Mouse (Mus musculus) forebrain, embryonic 11.5 days (tissue): Measurements from ENCODE around the gene Gm12830. TPM values are rescaled to one million over a fixed set of nuclear protein-coding genes. Genes with fewer than 3 reads are reported as not detected.
A peak's percentile ranks its signal among the peaks of the same experiment; 100 is the strongest.

Source experiments
- ATAC-seq: fragments of 200-750 bp; cut with Nextera tagmentation; replicated peaks from 2 replicates; pipeline ENCODE4 v1.8.0; 2017; ENCODE audit warnings: moderate TSS enrichment; ENCODE audit not compliant: low FRiP score
- DNase-seq: peaks from one replicate; pipeline ENCODE4 v3.0.0-alpha.2; 2017; ENCODE audit warnings: low spot score
- H3K27ac ChIP-seq: fragments of 300-500 bp; sonication (generic); 2 replicates; pipeline ENCODE4 v1.5.1; 2014; ENCODE audit warnings: low read depth, low read length
- H3K27me3 ChIP-seq: fragments of 300-500 bp; sonication (generic); 2 replicates; pipeline ENCODE4 v1.6.1; 2014; ENCODE audit warnings: mild to moderate bottlenecking, low read length, mixed read lengths; ENCODE audit not compliant: control insufficient read depth, insufficient read depth
- H3K36me3 ChIP-seq: fragments of 300-500 bp; sonication (generic); 2 replicates; pipeline ENCODE4 v1.6.1; 2014; ENCODE audit warnings: mild to moderate bottlenecking, low read length, moderate library complexity, mixed read lengths; ENCODE audit not compliant: control insufficient read depth, insufficient read depth
- H3K4me1 ChIP-seq: fragments of 300-500 bp; sonication (generic); replicated peaks from 2 replicates; pipeline ENCODE4 v1.6.1; 2014; ENCODE audit warnings: low read length, mixed read lengths; ENCODE audit not compliant: control insufficient read depth, insufficient read depth
- H3K4me2 ChIP-seq: fragments of 300-500 bp; sonication (generic); 2 replicates; pipeline ENCODE4 v1.6.1; 2014; ENCODE audit warnings: low read depth, mild to moderate bottlenecking, low read length, moderate library complexity, mixed read lengths; ENCODE audit not compliant: severe bottlenecking
- H3K4me3 ChIP-seq: fragments of 300-500 bp; sonication (generic); 2 replicates; pipeline ENCODE4 v1.5.1; 2014; ENCODE audit warnings: low read depth, low read length
- H3K9ac ChIP-seq: fragments of 300-500 bp; sonication (generic); 2 replicates; pipeline ENCODE4 v1.6.1; 2014; ENCODE audit warnings: low read length
- H3K9me3 ChIP-seq: fragments of 300-500 bp; sonication (generic); 2 replicates; pipeline ENCODE4 v1.6.1; 2016; ENCODE audit warnings: low read length, mixed read lengths; ENCODE audit not compliant: control insufficient read depth
- WGBS: fragments of 180-500 bp; shearing (Covaris S2); extraction: QIAGEN DNeasy Blood & Tissue Kit; methylation state at CpG from one replicate; pipeline ENCODE4 v1.1.7; 2014; 5-methylcytosine and 5-hydroxymethylcytosine counted together
- polyA plus RNA-seq: library from polyadenylated mRNA; unstranded; fragments of >200 nt; fragmentation: Nextera tagmentation; extraction: Ambion mirVana; gene quantifications from 2 replicates; pipeline ENCODE4 v1.2.1, GENCODE M21; 2014

Gene Gm12830
- polyA plus RNA-seq, 1 experiment from 2014 or later: not detected

DNA sequence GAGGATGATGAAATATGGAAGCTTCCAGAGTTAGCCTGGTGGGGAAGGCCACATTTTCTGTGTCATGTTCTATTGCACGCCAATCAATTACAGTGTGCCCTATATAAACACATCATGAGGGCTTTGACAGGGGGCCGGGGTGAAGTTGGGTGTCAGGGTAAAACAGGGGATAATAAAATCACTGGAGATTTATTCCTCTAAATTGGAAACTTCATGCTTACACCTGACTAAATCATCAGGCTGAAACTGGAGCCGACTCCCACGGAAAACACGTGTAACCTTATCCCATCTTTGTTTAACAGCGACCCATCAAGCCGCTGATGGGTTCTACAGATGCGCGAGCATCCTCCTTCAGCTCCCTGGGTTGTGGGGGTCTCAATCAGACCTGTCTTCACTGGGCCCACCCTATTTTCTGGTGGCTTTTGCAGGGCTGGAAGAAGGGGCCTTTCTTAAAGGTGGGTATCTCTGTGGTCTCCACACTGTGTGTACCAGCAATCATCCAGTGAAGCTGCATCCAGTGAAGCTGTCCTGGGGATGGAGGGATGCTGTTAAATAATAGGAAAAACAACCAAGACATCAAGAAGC, 19.9 kb downstream of the Gm12830 start:
- Histone ChIP-seq H3K9me3 (no peaks in the 10 kb centered on the region; the same call in 1 of the 2 replicates), H3K36me3 (no peaks in the 10 kb centered on the region), H3K4me1 (peaks cover 10% of the 10 kb centered on the region; the same call in 1 of the 2 replicates), H3K27me3 (peaks cover 32% of the 10 kb centered on the region), H3K27ac (no peak overlapping the region), H3K4me2 (no peak overlapping the region), H3K4me3 (no peak overlapping the region), H3K9ac (no peak overlapping the region)
- no peak for ATAC-seq
- 54% methylated on average over 9 of the region's 9 CpGs for WGBS
- no peak for DNase-seq

DNA sequence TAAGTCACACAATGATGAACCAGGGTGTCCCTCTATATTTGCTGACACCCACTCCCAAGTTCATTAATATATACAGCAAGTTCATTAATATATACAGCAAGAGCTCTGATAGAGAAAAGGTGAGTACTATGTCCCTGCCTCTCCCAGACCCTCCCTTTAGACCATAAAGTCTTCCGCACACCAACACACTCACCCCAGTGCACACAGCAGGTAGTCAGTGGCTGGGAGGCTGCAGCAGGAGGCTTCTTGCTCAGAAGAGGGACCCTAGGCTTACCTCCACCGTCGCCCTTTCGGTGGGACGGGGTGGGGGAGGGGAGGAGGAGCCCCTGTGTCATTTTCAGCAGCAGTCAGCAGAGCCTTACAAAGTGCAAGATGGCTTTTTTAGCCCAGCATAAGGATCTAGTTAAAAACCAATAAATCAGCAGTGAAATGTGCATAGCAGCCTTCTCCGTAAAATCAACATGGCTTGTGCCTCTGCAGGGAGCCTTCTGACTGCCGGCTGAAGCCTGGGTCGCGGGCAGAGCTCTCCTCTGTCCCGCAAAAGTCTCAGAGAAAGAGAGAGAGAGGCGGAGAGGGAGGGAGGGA, 20.9 kb downstream of the Gm12830 start:
- 5% methylated on average over 9 of the region's 11 CpGs for WGBS
- no peak for ATAC-seq
- no peaks in the 10 kb centered on the region; the same call in 1 of the 2 replicates for H3K9me3 ChIP-seq

DNA sequence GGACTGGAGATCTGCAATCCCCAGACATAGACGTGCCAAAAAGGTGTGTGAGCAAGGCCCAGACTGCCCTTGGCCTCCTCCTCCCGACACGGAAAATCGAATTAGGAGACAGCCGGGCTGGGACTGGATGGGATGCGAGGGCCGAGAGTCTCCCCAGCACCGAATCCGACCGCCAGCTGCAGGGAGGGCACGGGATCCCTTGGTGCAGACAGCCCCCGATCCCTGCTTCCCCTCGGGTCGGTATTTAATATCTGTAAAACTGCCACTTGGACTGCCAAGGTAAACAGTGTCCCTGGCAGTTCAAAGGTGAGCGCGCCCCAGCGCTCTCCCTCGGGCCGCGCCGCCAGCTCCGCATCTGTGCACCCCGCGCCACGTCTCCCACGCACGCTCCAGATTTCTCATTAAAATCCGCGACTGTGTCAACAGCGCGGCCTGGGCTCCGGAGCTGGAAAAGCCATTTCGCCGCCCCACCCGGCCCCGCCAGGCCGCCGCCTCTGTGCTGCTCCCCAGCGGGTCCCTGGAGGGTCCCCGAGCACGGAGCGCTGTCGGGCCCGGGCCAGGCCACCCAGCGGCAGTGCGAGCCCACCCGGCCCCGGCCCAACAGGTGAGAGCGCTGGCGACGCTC, 21.7 kb downstream of the Gm12830 start:
- no peak overlapping the region for H3K27ac ChIP-seq
- H3K36me3 ChIP-seq: no peaks in the 10 kb centered on the region
- H3K4me3 ChIP-seq: peak overlapping the region; percentile 34
- H3K9ac ChIP-seq: peak overlapping the region; percentile 35
- H3K27me3 ChIP-seq: peaks cover 32% of the 10 kb centered on the region
- H3K9me3 ChIP-seq: no peaks in the 10 kb centered on the region; the same call in 1 of the 2 replicates
- DNase-seq: peak; percentile 63
- H3K4me1 ChIP-seq: peaks cover 10% of the 10 kb centered on the region; the same call in 1 of the 2 replicates
- H3K4me2 ChIP-seq: peak overlapping the region; percentile 71
- ATAC-seq: peak; percentile 65
- WGBS: 1% methylated on average over 51 of the region's 51 CpGs

More for the DNA sequence above, 20.9 kb downstream of the Gm12830 start:
- Histone ChIP-seq H3K9ac (no peak overlapping the region), H3K27ac (no peak overlapping the region), H3K27me3 (peaks cover 32% of the 10 kb centered on the region), H3K4me3 (no peak overlapping the region), H3K4me1 (peaks cover 10% of the 10 kb centered on the region; the same call in 1 of the 2 replicates), H3K36me3 (no peaks in the 10 kb centered on the region), H3K4me2 (no peak overlapping the region)
- no peak for DNase-seq

DNA sequence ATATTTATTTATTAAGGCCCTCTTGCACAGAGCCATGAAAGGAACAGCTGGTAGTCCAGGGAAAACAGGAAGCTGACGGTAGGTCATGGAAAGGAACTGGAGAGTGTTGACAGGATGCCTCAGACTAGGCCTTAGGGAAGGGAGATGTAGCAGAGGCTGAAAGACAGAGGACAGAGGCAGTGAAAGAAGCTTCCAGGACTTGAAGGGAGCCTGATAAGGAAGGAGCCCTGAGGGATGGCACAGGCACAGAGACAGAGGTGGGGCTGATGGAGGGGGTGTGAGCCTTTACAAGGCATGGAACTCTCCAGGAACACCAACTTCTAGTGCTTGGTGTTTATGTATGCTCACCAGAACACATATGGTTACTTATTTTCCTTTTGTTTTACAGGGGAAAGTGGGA, 23.1 kb downstream of the Gm12830 start:
- H3K36me3 ChIP-seq: no peaks in the 10 kb centered on the region
- no peak overlapping the region for H3K4me3 ChIP-seq
- peaks cover 10% of the 10 kb centered on the region; the same call in 1 of the 2 replicates for H3K4me1 ChIP-seq
- H3K4me2 ChIP-seq: no peak overlapping the region
- no peaks in the 10 kb centered on the region; the same call in 1 of the 2 replicates for H3K9me3 ChIP-seq
- no peak overlapping the region for H3K27ac ChIP-seq
- H3K27me3 ChIP-seq: peaks cover 32% of the 10 kb centered on the region
- DNase-seq: no peak
- H3K9ac ChIP-seq: no peak overlapping the region
- no peak for ATAC-seq
- WGBS: 48% methylated on average over 1 of the region's 1 CpGs

DNA sequence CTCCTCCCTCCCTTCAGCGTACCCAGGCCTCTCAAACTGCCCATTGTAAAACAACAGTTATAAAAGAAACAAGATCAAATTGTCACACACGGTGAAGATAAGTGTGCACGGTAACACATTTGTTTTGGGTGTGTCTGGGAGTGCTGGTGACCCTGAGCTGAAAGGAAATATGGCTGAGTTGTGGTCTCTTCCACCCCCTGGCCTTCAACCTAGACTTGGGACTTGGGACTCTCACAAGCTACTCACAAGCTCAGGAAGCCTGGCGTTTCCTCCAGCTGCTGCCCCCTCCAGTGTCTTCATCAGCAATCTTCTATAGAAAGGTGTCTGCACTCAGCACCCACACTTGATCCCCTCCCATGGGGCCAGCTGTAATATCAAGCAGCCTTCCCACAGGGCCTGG, 24.1 kb downstream of the Gm12830 start:
- 54% methylated on average over 4 of the region's 4 CpGs for WGBS
- H3K4me2 ChIP-seq: no peak overlapping the region
- no peak for DNase-seq
- no peak overlapping the region for H3K27ac ChIP-seq
- no peaks in the 10 kb centered on the region for H3K36me3 ChIP-seq
- ATAC-seq: no peak
- H3K4me3 ChIP-seq: no peak overlapping the region
- no peaks in the 10 kb centered on the region; the same call in 1 of the 2 replicates for H3K9me3 ChIP-seq
- peaks cover 32% of the 10 kb centered on the region for H3K27me3 ChIP-seq
- H3K9ac ChIP-seq: no peak overlapping the region
- H3K4me1 ChIP-seq: peaks cover 10% of the 10 kb centered on the region; the same call in 1 of the 2 replicates

DNA sequence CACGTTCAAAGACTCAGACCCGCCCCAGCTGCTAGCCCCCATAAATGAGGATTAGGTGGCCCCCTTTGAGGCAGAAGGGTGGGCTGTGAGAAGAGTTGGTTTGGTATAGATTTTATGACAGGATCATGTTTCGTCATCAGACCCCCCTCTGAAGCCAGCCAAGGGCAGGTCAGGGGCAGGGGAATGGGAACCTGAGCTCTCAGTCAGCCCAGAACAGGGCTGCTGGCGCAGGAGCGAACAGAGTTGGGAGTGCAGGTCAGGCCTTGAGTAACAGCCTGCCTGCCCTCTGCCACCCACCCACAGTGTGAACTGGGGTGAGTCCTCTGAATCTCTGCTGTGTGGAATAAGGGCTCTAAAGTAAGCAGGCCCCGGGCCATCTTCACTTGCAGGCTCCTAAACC, 25.2 kb downstream of the Gm12830 start:
- no peak overlapping the region for H3K4me2 ChIP-seq
- peaks cover 10% of the 10 kb centered on the region; the same call in 1 of the 2 replicates for H3K4me1 ChIP-seq
- H3K36me3 ChIP-seq: no peaks in the 10 kb centered on the region
- ATAC-seq (no peak), DNase-seq (no peak)
- H3K4me3 ChIP-seq: no peak overlapping the region
- no peaks in the 10 kb centered on the region; the same call in 1 of the 2 replicates for H3K9me3 ChIP-seq
- no peak overlapping the region for H3K9ac ChIP-seq
- H3K27me3 ChIP-seq: peaks cover 23% of the 10 kb centered on the region
- no peak overlapping the region for H3K27ac ChIP-seq
- WGBS: 77% methylated on average over 6 of the region's 6 CpGs

DNA sequence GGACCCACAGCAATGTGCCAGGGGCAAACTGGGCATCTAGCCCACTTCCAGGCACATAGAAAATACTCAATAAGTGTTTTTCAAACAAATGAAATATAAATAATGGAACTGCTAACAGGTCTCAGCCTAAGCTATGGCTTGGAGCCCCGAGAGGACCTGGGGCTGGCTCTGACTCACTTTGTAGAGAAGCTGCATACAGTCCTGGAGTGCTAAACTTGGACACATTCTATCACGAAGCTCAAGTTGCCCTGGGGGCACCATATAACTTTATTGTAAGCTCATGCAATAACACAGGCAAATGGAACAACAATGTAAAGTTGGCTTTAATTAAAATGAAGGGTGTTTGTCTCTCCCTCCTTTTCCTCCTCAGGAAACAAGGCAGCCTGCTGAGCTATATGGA, 32.4 kb downstream of the Gm12830 start:
- DNase-seq (no peak), ATAC-seq (no peak)
- no peak overlapping the region for H3K9ac ChIP-seq
- H3K27ac ChIP-seq: no peak overlapping the region
- whole genome bisulfite sequencing: 80% methylated on average over 2 of the region's 2 CpGs
- H3K36me3 ChIP-seq: no peaks in the 10 kb centered on the region
- H3K4me1 ChIP-seq: no peaks in the 10 kb centered on the region
- no peak overlapping the region for H3K4me2 ChIP-seq
- H3K9me3 ChIP-seq: no peaks in the 10 kb centered on the region
- no peak overlapping the region for H3K4me3 ChIP-seq
- H3K27me3 ChIP-seq: no peaks in the 10 kb centered on the region

DNA sequence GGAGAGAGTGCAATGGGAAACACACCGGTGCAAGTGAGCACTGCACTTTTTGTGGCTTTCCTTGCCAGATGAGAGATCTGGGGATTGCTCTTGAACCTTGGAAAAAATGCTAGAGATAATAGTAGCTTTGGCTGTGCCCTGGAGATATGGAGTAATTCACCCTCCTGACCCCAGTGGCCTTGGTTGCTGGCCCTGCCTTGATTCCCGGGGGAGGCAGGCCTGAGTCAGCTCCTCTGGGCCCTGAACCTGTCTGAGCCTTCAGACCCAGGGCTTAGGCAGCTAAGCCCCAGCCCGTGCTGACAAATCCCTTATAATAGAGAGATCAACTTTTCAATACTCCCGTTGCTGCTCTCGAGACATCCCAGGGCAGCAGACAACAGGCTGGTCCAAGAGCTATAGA, 36.9 kb downstream of the Gm12830 start:
- Histone ChIP-seq H3K4me2 (no peak overlapping the region), H3K4me3 (no peak overlapping the region), H3K9ac (no peak overlapping the region), H3K4me1 (no peaks in the 10 kb centered on the region), H3K27ac (no peak overlapping the region), H3K36me3 (no peaks in the 10 kb centered on the region), H3K27me3 (no peaks in the 10 kb centered on the region), H3K9me3 (no peaks in the 10 kb centered on the region)
- WGBS: 31% methylated on average over 5 of the region's 5 CpGs
- no peak for DNase-seq
- no peak for ATAC-seq
